Mouse (Mus musculus) liver, embryonic 16.5 days (tissue): Measurements from ENCODE around the gene Ufc1. TPM values are rescaled to one million over a fixed set of nuclear protein-coding genes. Genes with fewer than 3 reads are reported as not detected.

ENCODE experiments used
- ATAC-seq: fragments of 200-750 bp; cut with Nextera tagmentation; 2 replicates; pipeline ENCODE4 v1.8.0; 2017; ENCODE audit warnings: low read depth, mild to moderate bottlenecking, moderate number of reproducible peaks, moderate library complexity
- H3K27ac ChIP-seq: fragments of 300-500 bp; sonication (generic); 2 replicates; pipeline ENCODE4 v1.5.1; 2014; ENCODE audit warnings: mild to moderate bottlenecking, low read length
- H3K27me3 ChIP-seq: fragments of 300-500 bp; sonication (generic); 2 replicates; pipeline ENCODE4 v1.6.1; 2014; ENCODE audit warnings: low read depth, low read length, mixed read lengths; ENCODE audit not compliant: control insufficient read depth, insufficient read depth
- H3K36me3 ChIP-seq: fragments of 300-500 bp; sonication (generic); 2 replicates; pipeline ENCODE4 v1.6.1; 2014; ENCODE audit warnings: mild to moderate bottlenecking; ENCODE audit not compliant: control insufficient read depth, insufficient read depth
- H3K4me1 ChIP-seq: fragments of 300-500 bp; sonication (generic); 2 replicates; pipeline ENCODE4 v1.6.1; 2014; ENCODE audit warnings: low read depth, low read length, mixed read lengths; ENCODE audit not compliant: control insufficient read depth
- H3K4me2 ChIP-seq: fragments of 300-500 bp; sonication (generic); 2 replicates; pipeline ENCODE4 v1.6.1; 2014; ENCODE audit warnings: low read depth, low read length, mixed read lengths
- H3K4me3 ChIP-seq: fragments of 300-500 bp; sonication (generic); 2 replicates; pipeline ENCODE4 v1.5.1; 2014; ENCODE audit warnings: low read depth, mild to moderate bottlenecking, low read length
- H3K9ac ChIP-seq: fragments of 300-500 bp; sonication (generic); 2 replicates; pipeline ENCODE4 v1.6.1; 2014; ENCODE audit warnings: low read depth, low read length
- H3K9me3 ChIP-seq: fragments of 300-500 bp; sonication (generic); replicated peaks from 2 replicates; pipeline ENCODE4 v1.6.1; 2016; ENCODE audit warnings: low read length; ENCODE audit not compliant: control insufficient read depth
- WGBS: fragments of 180-500 bp; shearing (Covaris S2); extraction: QIAGEN DNeasy Blood & Tissue Kit; methylation state at CpG from one replicate; pipeline ENCODE4 v1.1.7; 2014; ENCODE audit not compliant: insufficient replicate concordance; 5-methylcytosine and 5-hydroxymethylcytosine counted together
- polyA plus RNA-seq: library from polyadenylated mRNA; unstranded; fragments of >200 nt; fragmentation: Nextera tagmentation; extraction: Ambion mirVana; gene quantifications from 2 replicates; pipeline ENCODE4 v1.2.1, GENCODE M21; 2015

The Ufc1 gene
- polyA plus RNA-seq, 1 experiment from 2014 or later, result 40.3 TPM

GRCm38 (mm10) chr1:171283188-171284160 lies 11.3 kb downstream of the Ufc1 start:
- Histone ChIP-seq H3K9me3 (no peaks in the 10 kb centered on the region), H3K27me3 (no peaks in the 10 kb centered on the region), H3K4me3 (no peak overlapping the region; the same call in 1 of the 2 replicates), H3K4me2 (no peak overlapping the region), H3K27ac (peak overlapping the region; percentile 28; the same call in 1 of the 2 replicates), H3K36me3 (peaks cover 23% of the 10 kb centered on the region), H3K4me1 (peaks cover 47% of the 10 kb centered on the region), H3K9ac (no peak overlapping the region)
- 80% methylated on average over 18 of the region's 18 CpGs for WGBS
- ATAC-seq, result no peak

DNA sequence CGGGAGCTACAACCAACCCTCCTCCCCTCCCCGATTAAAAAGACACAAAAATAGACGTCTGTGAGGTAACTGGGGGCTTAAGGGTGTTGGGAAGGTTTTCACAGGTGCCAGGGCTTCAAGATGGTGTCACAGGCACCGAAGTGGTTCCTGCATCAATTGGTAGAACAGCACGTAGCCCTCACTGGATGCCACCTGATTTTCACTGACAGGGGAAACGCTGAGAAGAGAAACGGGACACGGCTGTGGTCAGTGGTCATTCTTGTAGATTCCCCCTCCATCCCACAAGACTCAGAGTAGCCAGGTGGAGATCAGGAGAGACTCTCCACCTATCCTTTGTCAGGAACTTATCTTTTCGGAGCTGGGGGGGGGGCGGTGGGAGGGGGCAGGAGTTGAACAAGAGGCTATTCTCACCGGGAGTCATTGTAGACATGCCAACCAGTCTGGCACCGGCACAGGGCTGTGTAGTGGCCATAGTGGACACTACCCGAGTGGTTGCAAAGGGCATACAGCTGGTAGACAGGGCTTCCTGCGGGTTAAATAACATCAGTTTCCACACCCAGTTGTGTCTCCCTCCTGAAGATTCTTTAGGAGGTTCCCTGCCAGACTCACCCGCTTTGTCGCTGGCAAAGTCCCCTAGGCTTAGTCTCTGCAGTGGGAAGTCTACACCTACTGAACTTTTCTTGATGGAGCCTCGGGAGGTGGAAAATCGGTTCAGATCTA lies 12.6 kb downstream of the Ufc1 start:
- Histone ChIP-seq H3K27ac (peak overlapping the region; percentile 100), H3K36me3 (peaks cover 35% of the 10 kb centered on the region), H3K4me1 (peaks cover 51% of the 10 kb centered on the region), H3K4me2 (peak overlapping the region; percentile 63), H3K4me3 (peak overlapping the region; percentile 87), H3K9me3 (no peaks in the 10 kb centered on the region), H3K27me3 (no peaks in the 10 kb centered on the region), H3K9ac (peak overlapping the region; percentile 94)
- no peak for ATAC-seq
- WGBS, result 62% methylated on average over 18 of the region's 18 CpGs

DNA sequence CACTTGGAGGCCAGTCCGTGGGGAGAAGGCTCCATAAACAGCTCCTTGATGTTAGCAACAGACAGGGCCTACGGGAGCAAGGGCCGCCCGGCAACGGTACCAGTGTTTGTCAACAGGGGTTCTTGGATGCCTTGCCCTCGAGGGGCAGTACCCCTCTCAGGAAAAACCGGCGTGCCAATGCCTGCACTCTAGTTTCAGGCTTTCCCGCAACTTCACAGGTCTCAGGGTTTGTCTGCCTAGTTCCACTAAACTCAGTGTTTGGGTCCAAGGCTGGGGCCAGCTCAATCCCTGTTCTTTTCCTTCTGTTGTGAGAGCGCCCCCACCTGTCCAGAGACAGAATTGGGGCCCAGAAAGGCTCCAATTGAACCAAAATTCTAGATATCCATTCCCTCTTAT lies 13.3 kb downstream of the Ufc1 start:
- H3K9me3 ChIP-seq, result no peaks in the 10 kb centered on the region
- H3K36me3 ChIP-seq, result peaks cover 42% of the 10 kb centered on the region

GRCm38 (mm10) chr1:171280916-171281527 lies 13.8 kb downstream of the Ufc1 start, which contains the start of gene Ppox:
Ppox (minus strand) TSS chr1:171281186.
- peak within 1 kb of the TSS; percentile 100 for H3K27ac ChIP-seq
- peak; percentile 93 for ATAC-seq
- no peaks in the 10 kb centered on the region for H3K27me3 ChIP-seq
- peak within 1 kb of the TSS; percentile 94 for H3K9ac ChIP-seq
- peaks cover 47% of the 10 kb centered on the region for H3K36me3 ChIP-seq
- peak within 1 kb of the TSS; percentile 63 for H3K4me2 ChIP-seq
- H3K4me1 ChIP-seq, result peaks cover 50% of the 10 kb centered on the region
- H3K4me3 ChIP-seq, result peak within 1 kb of the TSS; percentile 87
- no peaks in the 10 kb centered on the region for H3K9me3 ChIP-seq
- under 1% methylated on average over 26 of the region's 26 CpGs for WGBS

More for the DNA sequence above, 13.3 kb downstream of the Ufc1 start:
- peak; percentile 42 for ATAC-seq
- Histone ChIP-seq H3K27me3 (no peaks in the 10 kb centered on the region), H3K9ac (peak overlapping the region; percentile 94), H3K27ac (peak overlapping the region; percentile 100), H3K4me2 (peak overlapping the region; percentile 63), H3K4me1 (peaks cover 52% of the 10 kb centered on the region), H3K4me3 (peak overlapping the region; percentile 87)
- 2% methylated on average over 10 of the region's 10 CpGs for WGBS

DNA sequence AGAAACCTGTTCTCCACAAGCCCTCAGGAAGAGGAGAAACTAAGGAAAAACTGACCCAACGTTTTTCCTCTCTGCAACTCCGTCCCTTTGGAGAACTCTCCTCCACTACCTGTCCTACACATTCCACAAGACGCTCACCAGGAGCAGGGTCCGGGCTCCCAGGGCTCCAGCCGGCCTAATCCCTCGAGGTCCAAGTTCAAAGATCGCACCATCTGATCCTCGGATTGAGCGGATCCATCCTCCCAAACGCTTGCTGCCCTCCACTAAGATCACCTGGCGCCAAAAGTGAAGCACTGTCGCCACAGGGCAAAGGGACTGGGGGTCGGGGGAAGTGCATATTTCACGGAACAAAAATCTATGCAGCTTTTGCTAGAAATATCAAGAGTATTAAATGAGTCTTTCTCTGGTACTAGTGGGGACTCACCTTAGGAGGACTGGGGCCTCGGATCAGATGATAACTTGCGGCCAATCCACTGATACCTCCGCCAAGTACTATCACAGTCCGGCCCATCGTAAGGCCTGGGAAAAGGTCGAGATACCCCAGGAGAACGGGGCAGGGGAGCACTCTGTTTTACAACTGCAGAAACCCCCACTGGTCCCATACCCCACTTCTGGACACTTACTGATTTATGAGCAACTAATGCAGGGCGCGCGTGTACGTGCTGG lies 14.4 kb downstream of the Ufc1 start:
- peak overlapping the region; percentile 63 for H3K4me2 ChIP-seq
- H3K4me1 ChIP-seq, result peaks cover 44% of the 10 kb centered on the region
- no peaks in the 10 kb centered on the region for H3K27me3 ChIP-seq
- H3K9me3 ChIP-seq, result no peaks in the 10 kb centered on the region
- H3K36me3 ChIP-seq, result peaks cover 54% of the 10 kb centered on the region
- ATAC-seq, result peak; percentile 35
- H3K27ac ChIP-seq, result peak overlapping the region; percentile 100
- H3K9ac ChIP-seq, result peak overlapping the region; percentile 94
- peak overlapping the region; percentile 87 for H3K4me3 ChIP-seq
- 1% methylated on average over 25 of the region's 25 CpGs for WGBS

DNA sequence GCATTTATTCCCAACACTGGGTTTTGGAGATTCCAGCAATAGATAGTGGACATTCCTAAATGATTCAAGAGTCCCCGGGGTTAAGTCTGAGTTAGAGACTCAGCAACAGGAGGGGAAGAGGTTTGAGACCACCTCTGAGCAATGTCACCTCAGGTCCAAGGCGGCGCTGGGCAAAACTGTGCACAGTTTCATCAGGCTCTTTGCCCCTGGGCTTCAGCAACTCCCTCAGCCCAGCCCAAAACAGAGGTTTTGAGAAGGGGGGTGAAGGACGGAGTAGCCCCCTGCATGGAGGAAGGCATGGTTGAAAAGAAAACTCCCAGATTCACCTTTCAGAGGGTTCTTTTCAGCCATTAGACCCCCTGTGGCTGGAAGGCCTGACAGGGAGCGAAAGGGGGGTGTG lies 15.1 kb downstream of the Ufc1 start:
- peak overlapping the region; percentile 100 for H3K27ac ChIP-seq

GRCm38 (mm10) chr1:171279012-171279705 lies 15.7 kb downstream of the Ufc1 start:
- Histone ChIP-seq H3K36me3 (peaks cover 63% of the 10 kb centered on the region), H3K9ac (peak overlapping the region; percentile 94), H3K27me3 (no peaks in the 10 kb centered on the region), H3K4me2 (peak overlapping the region; percentile 63), H3K4me1 (peaks cover 42% of the 10 kb centered on the region), H3K9me3 (no peaks in the 10 kb centered on the region), H3K4me3 (peak overlapping the region; percentile 87), H3K27ac (peak overlapping the region; percentile 100)
- 82% methylated on average over 14 of the region's 14 CpGs for WGBS
- ATAC-seq, result no peak

More for the DNA sequence above, 15.1 kb downstream of the Ufc1 start:
- H3K4me1 ChIP-seq, result peaks cover 42% of the 10 kb centered on the region
- H3K9me3 ChIP-seq, result no peaks in the 10 kb centered on the region
- no peak for ATAC-seq
- H3K4me3 ChIP-seq, result peak overlapping the region; percentile 87
- no peaks in the 10 kb centered on the region for H3K27me3 ChIP-seq
- H3K4me2 ChIP-seq, result peak overlapping the region; percentile 63
- peaks cover 60% of the 10 kb centered on the region for H3K36me3 ChIP-seq
- 54% methylated on average over 5 of the region's 5 CpGs for WGBS
- peak overlapping the region; percentile 94 for H3K9ac ChIP-seq

DNA sequence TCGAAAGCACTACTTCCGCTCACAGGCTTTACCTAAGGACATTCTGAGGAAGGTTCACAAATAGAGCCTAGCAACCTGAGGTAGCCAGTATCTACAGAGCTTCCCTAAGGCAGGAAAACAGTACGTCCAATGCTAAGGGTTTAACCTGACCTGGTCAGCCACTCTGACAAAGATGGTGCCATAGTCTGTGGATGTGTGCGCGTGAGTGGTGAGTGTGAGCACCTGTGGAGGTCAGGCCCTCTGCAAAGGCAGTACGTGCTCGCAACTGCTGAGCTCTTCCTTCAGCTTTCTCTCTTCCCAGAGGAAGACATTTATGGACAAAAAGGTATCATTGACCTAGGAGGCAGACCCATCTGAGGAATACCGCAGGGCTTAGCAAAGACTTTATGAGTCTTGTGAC lies 16.4 kb downstream of the Ufc1 start:
- 95% methylated on average over 8 of the region's 8 CpGs for WGBS
- ATAC-seq, result no peak
- Histone ChIP-seq H3K4me2 (peak overlapping the region; percentile 63), H3K9ac (peak overlapping the region; percentile 94), H3K27ac (peak overlapping the region; percentile 57), H3K36me3 (peaks cover 65% of the 10 kb centered on the region), H3K4me3 (peak overlapping the region; percentile 87), H3K9me3 (no peaks in the 10 kb centered on the region), H3K4me1 (peaks cover 46% of the 10 kb centered on the region), H3K27me3 (no peaks in the 10 kb centered on the region)
